Mouse (Mus musculus) C2C12 (cell line): ENCODE data around the gene Brca1. TPM values are rescaled to one million over a fixed set of nuclear protein-coding genes. Genes with fewer than 3 reads are reported as not detected.
A peak's percentile ranks its signal among the peaks of the same experiment; 100 is the strongest.

Source experiments
- H3K27me3 ChIP-seq: one replicate; pipeline ENCODE4 v1.6.1; 2011; ENCODE audit not compliant: control insufficient read depth, insufficient read depth, insufficient read length
- H3K36me3 ChIP-seq: one replicate; pipeline ENCODE4 v1.6.1; 2011; ENCODE audit not compliant: control insufficient read depth, insufficient read depth
- H3K4me3 ChIP-seq: one replicate; pipeline ENCODE4 v1.5.1; 2011; ENCODE audit warnings: mild to moderate bottlenecking, control low read depth; ENCODE audit not compliant: poor library complexity, insufficient read depth, severe bottlenecking
- H3K79me2 ChIP-seq: one replicate; pipeline ENCODE4 v1.6.1; 2011; ENCODE audit not compliant: control insufficient read depth, insufficient read depth
- H3K79me3 ChIP-seq: one replicate; pipeline ENCODE4 v1.6.1; 2011; ENCODE audit warnings: low read depth, control low read depth
- H3ac ChIP-seq: one replicate; pipeline ENCODE3; 2011; ENCODE audit warnings: low read depth; ENCODE audit not compliant: control insufficient read depth, insufficient read length
- CEBPB ChIP-seq: IDR thresholded peaks from one replicate; pipeline ENCODE4 v1.6.1; 2011; ENCODE audit warnings: low read depth, mild to moderate bottlenecking, control low read depth, moderate library complexity
- CTCF ChIP-seq: IDR thresholded peaks from one replicate; pipeline ENCODE4 v1.5.1; 2011; ENCODE audit not compliant: control insufficient read depth, insufficient read depth, insufficient read length
- FOSL1 ChIP-seq: IDR thresholded peaks from one replicate; pipeline ENCODE4 v1.8.0; 2011; ENCODE audit warnings: mild to moderate bottlenecking, low read length; ENCODE audit not compliant: poor library complexity, insufficient read depth, severe bottlenecking
- MAX ChIP-seq: IDR thresholded peaks from one replicate; pipeline ENCODE4 v1.6.1; 2011; ENCODE audit warnings: mild to moderate bottlenecking, control low read depth
- MYOD1 ChIP-seq: IDR thresholded peaks from one replicate; pipeline ENCODE4 v1.6.1; 2011; ENCODE audit warnings: low read depth; ENCODE audit not compliant: control insufficient read depth, insufficient read length
- MYOG ChIP-seq: IDR thresholded peaks from one replicate; pipeline ENCODE4 v1.6.1; 2011; ENCODE audit not compliant: control insufficient read depth, insufficient read length; ENCODE audit errors: extremely low read depth
- USF1 ChIP-seq: IDR thresholded peaks from one replicate; pipeline ENCODE4 v1.6.1; 2011; ENCODE audit warnings: low read depth, mild to moderate bottlenecking, control low read depth, moderate library complexity
- polyA plus RNA-seq: library from polyadenylated mRNA; unstranded; fragments of >200 nt; fragmentation: generic; extraction: Trizol; gene quantifications from one replicate; pipeline ENCODE4 v1.2.1, GENCODE M21; 2012; ENCODE audit warnings: missing spikeins

Gene Brca1
- polyA plus RNA-seq, 1 experiment = 5.2 TPM

- H3ac ChIP-seq = peak within 1 kb of the TSS; percentile 88
- TF ChIP-seq MAX (no peak), FOSL1 (no peak), MYOG (no peak), CEBPB (no peak)
- H3K79me2 ChIP-seq = peaks cover 32% of the 10 kb centered on the region
Measured at GRCm38 (mm10) chr11:101465869-101466551, 85.7 kb downstream of the Brca1 start, which contains the start of gene Vat1. Vat1 (minus strand) TSS chr11:101466230.

GRCm38 (mm10) chr11:101465101-101465868, 86.5 kb downstream of the Brca1 start:
- no peaks in the 10 kb centered on the region for H3K27me3 ChIP-seq
- peaks cover 32% of the 10 kb centered on the region for H3K79me2 ChIP-seq
- TF ChIP-seq CEBPB (no peak), USF1 (peak; percentile 73), FOSL1 (no peak), MYOD1 (no peak), MYOG (no peak), MAX (peak; percentile 34), CTCF (peak; percentile 7)
- peaks cover 24% of the 10 kb centered on the region for H3K36me3 ChIP-seq
- H3K79me3 ChIP-seq = peaks cover 6% of the 10 kb centered on the region
- peak overlapping the region; percentile 88 for H3ac ChIP-seq
- H3K4me3 ChIP-seq = peak overlapping the region; percentile 84

More at GRCm38 (mm10) chr11:101465869-101466551, 85.7 kb downstream of the Brca1 start, which contains the start of gene Vat1:
- peaks cover 6% of the 10 kb centered on the region for H3K79me3 ChIP-seq
- peak within 1 kb of the TSS; percentile 84 for H3K4me3 ChIP-seq
- peaks cover 18% of the 10 kb centered on the region for H3K36me3 ChIP-seq
- no peaks in the 10 kb centered on the region for H3K27me3 ChIP-seq

DNA sequence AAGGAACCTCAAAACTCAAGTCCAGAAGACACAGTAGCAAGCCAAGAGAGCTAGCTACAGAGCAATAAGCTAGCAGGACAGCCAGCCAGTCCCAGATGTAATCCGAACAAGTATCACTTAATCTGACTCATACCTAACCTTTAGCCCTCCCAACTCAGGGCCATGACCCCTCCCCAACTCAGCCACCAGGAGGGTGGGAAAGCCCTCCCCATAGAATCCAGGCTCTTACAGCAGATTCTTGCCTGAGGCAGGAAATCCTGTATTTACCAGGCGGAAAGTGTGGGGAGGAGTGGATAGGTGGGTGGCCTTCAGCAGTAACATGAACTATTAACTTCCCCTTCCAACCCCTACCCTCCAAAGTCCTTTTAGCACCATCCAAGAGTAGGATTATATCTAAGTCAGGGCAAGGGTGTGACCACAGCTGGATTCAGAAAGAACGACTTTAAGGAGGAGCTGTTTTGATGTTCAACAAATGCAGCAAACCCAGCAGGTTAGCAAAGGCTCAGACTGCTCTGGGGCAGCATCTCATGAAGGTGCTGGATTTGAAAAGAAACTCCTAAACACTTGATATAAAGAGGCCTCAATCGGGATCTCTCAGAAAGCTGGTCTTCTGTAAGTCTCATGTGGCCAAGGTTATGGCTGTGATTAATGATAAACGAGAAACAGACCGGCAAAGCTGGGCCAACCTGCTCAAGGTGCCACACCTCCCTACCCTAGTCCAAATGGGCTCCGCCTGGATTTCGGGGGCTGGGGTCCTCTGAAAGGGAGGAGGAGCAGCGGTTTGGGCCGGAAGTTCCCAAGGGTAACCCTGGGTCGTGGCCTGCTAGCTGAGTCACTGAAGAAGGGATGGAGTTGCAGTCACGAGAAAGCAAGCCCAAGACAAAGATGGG, 87.3 kb downstream of the Brca1 start, which contains the start of gene Rnd2:
Gene Rnd2 (plus strand): TSS at position 789 of the 890 bp plus-strand sequence.
- no peak for TF ChIP-seq MAX
- no peak for TF ChIP-seq CEBPB
- TF ChIP-seq CTCF = no peak
- TF ChIP-seq MYOG = no peak
- no peak for TF ChIP-seq MYOD1
- no peak for TF ChIP-seq USF1
- TF ChIP-seq FOSL1 = no peak
- H3K27me3 ChIP-seq = no peaks in the 10 kb centered on the region
- peaks cover 32% of the 10 kb centered on the region for H3K79me2 ChIP-seq
- H3K36me3 ChIP-seq = peaks cover 32% of the 10 kb centered on the region
- peak within 1 kb of the TSS; percentile 88 for H3ac ChIP-seq
- H3K79me3 ChIP-seq = peaks cover 6% of the 10 kb centered on the region
- peak within 1 kb of the TSS; percentile 84 for H3K4me3 ChIP-seq

- H3K79me3 ChIP-seq = peaks cover 6% of the 10 kb centered on the region
- H3ac ChIP-seq = no peak overlapping the region
- no peaks in the 10 kb centered on the region for H3K27me3 ChIP-seq
- TF ChIP-seq USF1 (no peak), MYOD1 (no peak), FOSL1 (no peak), MAX (no peak), MYOG (no peak), CEBPB (no peak), CTCF (no peak)
- peaks cover 47% of the 10 kb centered on the region for H3K36me3 ChIP-seq
- no peak overlapping the region for H3K4me3 ChIP-seq
- H3K79me2 ChIP-seq = peaks cover 32% of the 10 kb centered on the region
Measured at GRCm38 (mm10) chr11:101462583-101463440, 88.9 kb downstream of the Brca1 start.

DNA sequence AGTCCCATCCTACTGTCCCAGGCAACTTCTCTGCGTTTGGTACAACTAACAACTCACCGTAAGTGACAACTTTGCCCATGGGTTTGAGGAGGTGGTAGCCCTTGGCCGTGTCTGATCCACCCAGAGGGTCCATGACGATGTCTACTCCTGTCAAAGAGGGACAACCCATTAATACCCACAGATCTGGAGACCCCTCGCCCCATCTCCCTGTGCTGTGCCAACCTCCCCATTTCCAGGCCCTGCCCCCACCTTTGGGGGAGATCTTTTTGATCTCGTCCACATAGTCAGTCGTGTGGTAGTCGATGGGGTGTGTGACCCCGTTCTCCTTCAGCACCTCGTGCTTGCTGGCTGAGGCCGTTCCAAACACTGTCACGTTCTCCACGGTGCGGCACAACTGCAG, 89.6 kb downstream of the Brca1 start:
- Histone ChIP-seq H3K4me3 (no peak overlapping the region), H3K27me3 (no peaks in the 10 kb centered on the region), H3ac (no peak overlapping the region), H3K36me3 (peaks cover 54% of the 10 kb centered on the region), H3K79me2 (peaks cover 32% of the 10 kb centered on the region), H3K79me3 (peaks cover 6% of the 10 kb centered on the region)
- TF ChIP-seq FOSL1 (no peak), MYOD1 (no peak), CEBPB (no peak)
